Mouse (Mus musculus) erythroblast, embryonic 14.5 days (primary cell): ENCODE data around the gene Ip6k1. TPM values are rescaled to one million over a fixed set of nuclear protein-coding genes. Genes with fewer than 3 reads are reported as not detected.

Source experiments
- H3K27me3 ChIP-seq: 2 replicates; pipeline ENCODE4 v1.6.1; 2012; ENCODE audit warnings: inconsistent platforms; ENCODE audit not compliant: control insufficient read depth
- H3K36me3 ChIP-seq: 2 replicates; pipeline ENCODE4 v1.6.1; 2012; ENCODE audit warnings: mild to moderate bottlenecking, inconsistent platforms; ENCODE audit not compliant: control insufficient read depth
- H3K4me1 ChIP-seq: 2 replicates; pipeline ENCODE4 v1.6.1; 2012; ENCODE audit warnings: inconsistent platforms; ENCODE audit not compliant: control insufficient read depth
- H3K4me3 ChIP-seq: replicated peaks from 2 replicates; pipeline ENCODE3; 2012; ENCODE audit warnings: moderate library complexity, mild to moderate bottlenecking, inconsistent platforms
- H3K9me3 ChIP-seq: 2 replicates; pipeline ENCODE4 v1.6.1; 2012; ENCODE audit warnings: low read length, inconsistent platforms, mixed read lengths; ENCODE audit not compliant: control insufficient read depth
- GATA1 ChIP-seq: IDR thresholded peaks from 2 replicates; pipeline ENCODE4 v1.6.1; 2012; ENCODE audit warnings: low read length, inconsistent platforms, mixed read lengths
- TAL1 ChIP-seq: IDR thresholded peaks from 3 replicates; pipeline ENCODE4 v1.6.1; 2012; ENCODE audit warnings: low read length, inconsistent platforms, mixed read lengths
- polyA plus RNA-seq: library from polyadenylated mRNA; stranded (reverse); fragments of >175 nt; gene quantifications from 2 replicates; pipeline ENCODE4 v1.2.3, GENCODE M21; 2012

Gene Ip6k1
- polyA plus RNA-seq, 1 experiment = 20.8 TPM

DNA sequence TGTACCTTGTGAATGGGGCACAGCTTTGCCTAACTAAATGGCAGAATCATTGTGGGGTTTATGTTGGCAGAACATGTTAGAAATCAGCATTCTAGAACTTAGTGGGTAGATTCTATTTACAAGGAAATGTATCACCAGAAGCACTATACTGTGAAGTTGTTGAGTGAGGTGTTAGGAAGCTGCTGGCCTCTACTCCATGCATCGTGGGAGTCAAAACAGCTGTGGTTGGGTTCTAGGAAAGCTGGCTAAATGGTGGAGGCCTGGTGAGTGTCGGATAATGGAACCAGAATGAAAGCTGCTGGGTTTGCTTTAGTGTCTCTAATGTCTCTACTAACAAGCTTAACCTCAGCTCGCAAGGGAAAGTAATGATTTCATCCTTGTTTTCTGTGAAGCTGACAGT is 14.8 kb downstream of the Ip6k1 start:
- Histone ChIP-seq H3K27me3 (no peaks in the 10 kb centered on the region), H3K9me3 (no peaks in the 10 kb centered on the region), H3K4me3 (no peak overlapping the region), H3K4me1 (peaks cover 7% of the 10 kb centered on the region), H3K36me3 (peaks cover 88% of the 10 kb centered on the region)
- TF ChIP-seq GATA1 (no peak), TAL1 (no peak)

DNA sequence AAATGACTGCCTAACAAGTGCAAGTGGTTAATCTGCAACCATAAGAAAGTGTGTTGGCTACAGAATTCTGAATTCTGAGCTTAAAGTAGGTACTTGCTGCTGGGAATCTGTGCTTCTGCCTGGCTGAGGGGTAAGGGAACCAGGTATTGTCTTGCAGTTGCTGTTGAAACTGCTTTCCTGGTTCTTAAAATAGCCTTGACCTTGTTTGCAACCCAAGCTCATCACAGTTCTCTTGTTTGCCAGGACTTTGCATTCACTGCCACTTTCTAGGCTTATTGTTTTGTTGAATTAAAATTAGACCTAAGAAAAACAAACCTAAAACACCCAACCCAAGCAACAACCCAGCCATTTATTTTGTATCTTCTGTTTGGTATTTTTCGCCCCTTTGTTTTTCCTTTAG is 18.4 kb downstream of the Ip6k1 start:
- H3K27me3 ChIP-seq = no peaks in the 10 kb centered on the region
- H3K9me3 ChIP-seq = no peaks in the 10 kb centered on the region
- H3K36me3 ChIP-seq = peaks cover 86% of the 10 kb centered on the region
- no peak overlapping the region for H3K4me3 ChIP-seq
- H3K4me1 ChIP-seq = peaks cover 6% of the 10 kb centered on the region
- TF ChIP-seq GATA1 (no peak), TAL1 (no peak)

DNA sequence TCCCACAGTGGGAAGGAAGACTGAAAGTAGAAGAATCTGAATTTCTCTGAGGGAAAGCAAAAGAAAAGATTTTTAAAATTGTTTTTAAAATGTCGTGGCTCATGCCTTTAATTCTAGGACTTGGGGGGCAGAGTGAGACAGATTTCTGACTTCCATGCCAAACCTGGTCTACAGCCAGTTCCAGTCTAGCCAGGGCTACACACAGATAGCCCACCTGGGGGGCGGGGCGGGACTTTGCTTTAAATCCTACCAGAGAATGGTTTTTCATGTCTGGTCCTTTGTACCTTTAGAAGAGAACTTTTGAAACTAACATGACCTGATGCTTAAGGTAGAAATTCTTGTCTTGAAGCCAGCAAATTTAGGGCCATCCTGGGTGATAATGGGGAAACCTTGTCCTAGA is 20.9 kb downstream of the Ip6k1 start:
- Histone ChIP-seq H3K4me3 (no peak overlapping the region), H3K4me1 (peaks cover 7% of the 10 kb centered on the region), H3K27me3 (no peaks in the 10 kb centered on the region), H3K9me3 (peaks cover 4% of the 10 kb centered on the region), H3K36me3 (peaks cover 88% of the 10 kb centered on the region)
- TF ChIP-seq TAL1 (no peak), GATA1 (no peak)

DNA sequence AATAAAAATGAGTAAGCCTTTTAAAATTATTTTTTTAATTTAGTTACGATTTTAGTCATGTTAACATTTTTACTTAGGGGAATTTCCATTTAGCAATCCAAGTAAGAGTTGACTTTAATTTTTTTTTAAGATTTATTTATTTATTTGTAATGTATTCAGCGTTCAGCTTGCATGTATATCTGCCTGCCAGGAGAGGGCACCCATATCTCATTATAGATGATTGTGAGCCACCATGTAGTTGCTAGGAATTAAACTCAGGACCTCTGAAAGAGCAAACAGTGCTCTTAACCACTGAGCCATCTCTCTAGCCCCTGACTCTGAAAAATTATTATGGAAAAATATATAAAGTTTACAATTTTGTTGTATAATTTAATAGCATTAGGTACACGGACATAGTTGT is 24.3 kb downstream of the Ip6k1 start:
- no peaks in the 10 kb centered on the region for H3K27me3 ChIP-seq
- H3K36me3 ChIP-seq = peaks cover 92% of the 10 kb centered on the region
- H3K4me1 ChIP-seq = peaks cover 6% of the 10 kb centered on the region
- peaks cover 4% of the 10 kb centered on the region for H3K9me3 ChIP-seq
- TF ChIP-seq GATA1 (no peak), TAL1 (no peak)
- no peak overlapping the region for H3K4me3 ChIP-seq

DNA sequence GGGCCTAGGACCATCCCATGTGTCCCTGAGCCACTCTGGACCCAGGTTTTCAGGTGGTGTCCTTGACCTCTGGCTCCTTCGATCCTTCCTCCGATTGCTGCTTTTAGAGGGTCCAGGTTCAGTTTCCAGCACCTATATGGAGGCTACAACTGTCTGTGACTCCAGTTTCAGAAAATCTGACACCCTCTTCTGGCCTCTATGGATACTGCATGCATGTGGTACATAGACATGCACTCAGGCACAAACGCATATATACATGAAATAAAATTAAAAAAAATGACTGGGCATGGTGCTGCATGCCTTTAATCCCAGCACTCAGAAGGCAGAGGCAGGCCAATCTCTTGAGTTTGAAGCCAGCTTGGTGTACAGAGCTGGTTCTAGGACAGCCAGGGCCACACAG is 25.6 kb downstream of the Ip6k1 start:
- Histone ChIP-seq H3K9me3 (peaks cover 4% of the 10 kb centered on the region), H3K27me3 (no peaks in the 10 kb centered on the region), H3K4me1 (peaks cover 4% of the 10 kb centered on the region), H3K36me3 (peaks cover 95% of the 10 kb centered on the region), H3K4me3 (no peak overlapping the region)
- TF ChIP-seq GATA1 = no peak
- no peak for TF ChIP-seq TAL1

DNA sequence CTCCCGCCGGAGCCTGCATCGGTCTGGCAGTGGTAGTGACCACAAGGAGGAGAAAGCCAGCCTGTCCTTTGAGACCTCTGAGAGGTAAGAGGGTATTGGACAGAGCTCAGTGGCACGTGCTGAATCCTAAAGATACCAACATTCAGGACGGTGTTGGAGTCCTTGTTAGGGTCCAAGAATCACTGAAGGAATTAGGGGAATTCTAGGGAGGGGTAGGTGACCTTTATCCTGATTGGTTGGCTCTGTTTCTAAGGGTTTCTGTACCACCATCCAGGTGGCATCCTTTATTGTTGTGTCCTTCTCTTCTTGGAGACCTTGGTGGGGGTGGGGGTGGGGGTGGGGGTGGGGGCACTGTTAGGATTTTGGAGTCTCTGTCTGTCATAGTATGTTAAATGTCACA is 29.8 kb downstream of the Ip6k1 start:
- H3K4me1 ChIP-seq = peaks cover 11% of the 10 kb centered on the region
- peaks cover 96% of the 10 kb centered on the region for H3K36me3 ChIP-seq
- H3K4me3 ChIP-seq = no peak overlapping the region
- H3K9me3 ChIP-seq = peaks cover 4% of the 10 kb centered on the region
- H3K27me3 ChIP-seq = no peaks in the 10 kb centered on the region
- no peak for TF ChIP-seq TAL1
- no peak for TF ChIP-seq GATA1

DNA sequence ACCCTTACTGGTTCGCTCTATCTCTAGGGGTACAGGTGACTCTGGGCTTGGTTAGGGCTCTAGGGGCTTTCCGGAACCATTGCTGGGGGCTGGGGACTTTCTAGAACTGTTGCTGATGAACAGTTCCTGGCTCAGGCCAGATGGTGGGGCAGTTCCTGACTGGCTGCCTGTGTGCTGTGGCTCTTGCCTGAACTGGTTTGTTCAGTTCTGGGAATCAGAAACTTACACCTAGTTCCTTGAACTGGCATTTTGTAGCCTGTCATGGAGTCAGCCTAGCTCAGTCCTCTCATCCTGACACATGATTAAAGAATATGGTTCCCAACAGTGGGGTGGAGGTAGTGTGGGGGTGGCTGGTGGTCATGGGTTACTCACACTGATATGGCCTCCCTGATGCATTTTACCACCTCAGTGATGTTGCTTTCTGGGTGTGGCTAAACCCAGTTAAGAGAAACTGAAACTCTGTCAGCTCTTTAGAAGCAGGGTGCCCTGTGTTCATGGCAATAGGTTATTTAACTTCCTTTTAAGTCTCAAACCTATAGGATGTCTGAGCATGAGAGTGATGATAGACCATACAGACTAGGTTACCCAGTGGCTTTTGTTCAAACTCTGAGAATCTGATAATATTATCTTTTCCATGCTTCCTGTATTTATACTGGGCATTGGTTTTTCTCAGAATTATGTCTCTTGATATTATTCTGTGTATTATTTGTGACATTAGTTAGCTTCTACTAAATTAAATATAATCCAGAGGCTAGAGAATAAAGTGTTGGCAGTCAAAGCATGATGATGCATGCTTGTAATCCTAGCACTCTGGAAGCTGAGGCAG is 33.2 kb downstream of the Ip6k1 start:
- H3K36me3 ChIP-seq = peaks cover 94% of the 10 kb centered on the region
- H3K9me3 ChIP-seq = no peaks in the 10 kb centered on the region
- no peak overlapping the region for H3K4me3 ChIP-seq
- TF ChIP-seq TAL1 (no peak), GATA1 (no peak)
- peaks cover 12% of the 10 kb centered on the region for H3K4me1 ChIP-seq
- no peaks in the 10 kb centered on the region for H3K27me3 ChIP-seq

DNA sequence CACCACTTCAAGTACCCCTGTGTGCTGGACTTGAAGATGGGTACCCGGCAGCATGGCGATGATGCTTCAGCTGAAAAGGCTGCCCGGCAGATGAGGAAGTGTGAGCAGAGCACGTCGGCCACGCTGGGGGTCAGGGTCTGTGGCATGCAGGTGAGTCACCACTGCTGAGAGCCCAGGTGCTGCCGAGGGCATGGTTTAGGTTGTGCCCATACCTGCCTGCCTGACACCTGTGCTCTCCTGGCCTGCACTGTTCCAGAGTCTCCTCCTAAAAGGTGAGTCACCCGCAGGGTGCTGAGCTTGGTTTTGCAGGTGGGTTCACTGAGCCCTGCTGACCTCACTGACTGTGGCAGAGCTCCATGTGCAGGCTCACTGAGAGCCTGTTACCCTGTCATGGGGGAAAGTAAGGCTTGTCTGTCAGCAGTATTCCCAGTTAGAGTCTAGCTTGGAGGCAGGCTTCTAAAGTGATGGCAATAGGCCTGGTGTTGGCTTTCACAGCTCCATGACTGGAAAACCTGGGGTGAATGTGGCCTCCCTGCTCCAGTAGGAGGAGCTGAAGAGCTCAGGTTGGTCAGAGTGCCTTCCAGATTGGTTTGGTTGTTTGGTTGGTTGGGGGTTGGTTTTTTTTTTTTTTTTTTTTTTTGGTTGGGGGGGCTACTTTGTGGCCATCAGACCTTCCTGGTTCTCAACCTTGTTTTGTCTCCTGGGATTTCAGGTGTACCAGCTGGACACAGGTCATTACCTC is 42.6 kb downstream of the Ip6k1 start:
- H3K27me3 ChIP-seq = no peaks in the 10 kb centered on the region
- H3K4me1 ChIP-seq = peaks cover 46% of the 10 kb centered on the region
- H3K9me3 ChIP-seq = no peaks in the 10 kb centered on the region
- no peak for TF ChIP-seq GATA1
- no peak for TF ChIP-seq TAL1
- H3K4me3 ChIP-seq = no peak overlapping the region
- peaks cover 83% of the 10 kb centered on the region for H3K36me3 ChIP-seq

DNA sequence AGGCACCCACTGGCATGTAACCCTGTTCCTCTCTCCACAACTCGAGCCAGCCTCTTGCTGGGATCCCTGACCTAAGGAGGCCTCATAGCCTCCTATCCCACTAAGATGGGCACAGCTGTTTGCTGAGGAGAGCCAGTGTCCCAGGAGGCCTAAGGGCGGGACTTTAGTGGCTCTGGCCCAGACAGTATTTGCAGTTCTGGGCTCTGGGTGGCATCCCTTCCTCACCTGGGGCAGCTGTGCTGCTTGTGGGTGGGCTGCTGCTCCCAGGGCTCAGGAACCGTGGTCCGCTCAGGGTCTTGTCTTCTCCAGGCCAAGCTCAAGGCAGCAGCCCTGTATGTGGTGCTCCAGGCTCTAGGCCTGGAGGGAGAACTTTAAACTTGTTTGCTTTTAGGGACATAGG is 44.3 kb downstream of the Ip6k1 start:
- Histone ChIP-seq H3K4me1 (peaks cover 61% of the 10 kb centered on the region), H3K27me3 (no peaks in the 10 kb centered on the region), H3K9me3 (no peaks in the 10 kb centered on the region), H3K4me3 (no peak overlapping the region), H3K36me3 (peaks cover 84% of the 10 kb centered on the region)
- TF ChIP-seq TAL1 (no peak), GATA1 (no peak)
